Mouse (Mus musculus): ENCODE measurements around the gene Daw1.

Daw1 gene

GRCm38 (mm10) chr1:83187154-83187553 is 27.6 kb downstream of the Daw1 start:
- DNase-seq (ENCODE audit: low spot score) = peak; percentile 68

- DNase-seq (ENCODE audit: low spot score) = no peak
Observed at GRCm38 (mm10) chr1:83209981-83210380, 50.4 kb downstream of the Daw1 start.

- DNase-seq (ENCODE audit: low spot score) = no peak
Observed at GRCm38 (mm10) chr1:83218260-83218659, 58.7 kb downstream of the Daw1 start.

- no peak for DNase-seq (ENCODE audit: low spot score)
Observed at GRCm38 (mm10) chr1:83223072-83223471, 63.5 kb downstream of the Daw1 start.

- no peak for DNase-seq (ENCODE audit: low spot score)
Observed at GRCm38 (mm10) chr1:83224423-83224960, 64.9 kb downstream of the Daw1 start.

GRCm38 (mm10) chr1:83227946-83228345 is 68.4 kb downstream of the Daw1 start:
- no peak for DNase-seq (ENCODE audit: low spot score)

GRCm38 (mm10) chr1:83248235-83248746 is 88.7 kb downstream of the Daw1 start:
- no peak for DNase-seq (ENCODE audit: low spot score)

GRCm38 (mm10) chr1:83251746-83252145 is 92.2 kb downstream of the Daw1 start:
- no peak for DNase-seq (ENCODE audit: low spot score)
